Mouse (Mus musculus) heart, embryonic 11.5 days (tissue): ENCODE data around the gene Sypl. TPM values are rescaled to one million over a fixed set of nuclear protein-coding genes. Genes with fewer than 3 reads are reported as not detected.

Source experiments
- ATAC-seq: fragments of 200-750 bp; cut with Nextera tagmentation; replicated peaks from 2 replicates; pipeline ENCODE4 v1.8.0; 2017; ENCODE audit warnings: moderate library complexity; ENCODE audit not compliant: insufficient number of reproducible peaks, low FRiP score, low TSS enrichment
- H3K27ac ChIP-seq: fragments of 300-500 bp; sonication (generic); 2 replicates; pipeline ENCODE4 v1.5.1; 2014; ENCODE audit warnings: mild to moderate bottlenecking, low read depth, low read length
- H3K27me3 ChIP-seq: fragments of 300-500 bp; sonication (generic); 2 replicates; pipeline ENCODE4 v1.6.1; 2014; ENCODE audit warnings: mild to moderate bottlenecking, low read length, mixed read lengths; ENCODE audit not compliant: control insufficient read depth, insufficient read depth
- H3K36me3 ChIP-seq: fragments of 300-500 bp; sonication (generic); 2 replicates; pipeline ENCODE4 v1.6.1; 2014; ENCODE audit warnings: mild to moderate bottlenecking, low read length, moderate library complexity, mixed read lengths; ENCODE audit not compliant: control insufficient read depth, insufficient read depth
- H3K4me1 ChIP-seq: fragments of 300-500 bp; sonication (generic); 2 replicates; pipeline ENCODE4 v1.6.1; 2014; ENCODE audit warnings: low read length; ENCODE audit not compliant: control insufficient read depth, insufficient read depth
- H3K4me2 ChIP-seq: fragments of 300-500 bp; sonication (generic); 2 replicates; pipeline ENCODE4 v1.6.1; 2014; ENCODE audit warnings: mild to moderate bottlenecking, moderate library complexity
- H3K4me3 ChIP-seq: fragments of 300-500 bp; sonication (generic); 2 replicates; pipeline ENCODE4 v1.5.1; 2014; ENCODE audit warnings: low read depth, low read length
- H3K9ac ChIP-seq: fragments of 300-500 bp; sonication (generic); 2 replicates; pipeline ENCODE4 v1.6.1; 2014; ENCODE audit warnings: mild to moderate bottlenecking, low read depth, low read length, moderate library complexity
- H3K9me3 ChIP-seq: fragments of 300-500 bp; sonication (generic); replicated peaks from 2 replicates; pipeline ENCODE4 v1.6.1; 2016; ENCODE audit warnings: low read length; ENCODE audit not compliant: control insufficient read depth
- WGBS: fragments of 180-500 bp; shearing (Covaris S2); extraction: QIAGEN DNeasy Blood & Tissue Kit; methylation state at CpG from one replicate; pipeline ENCODE4 v1.1.7; 2014; ENCODE audit not compliant: insufficient replicate concordance; 5-methylcytosine and 5-hydroxymethylcytosine counted together
- polyA plus RNA-seq: library from polyadenylated mRNA; unstranded; fragments of >200 nt; fragmentation: Nextera tagmentation; extraction: Ambion mirVana; gene quantifications from 2 replicates; pipeline ENCODE4 v1.2.1, GENCODE M21; 2014

Gene Sypl
- polyA plus RNA-seq, 1 experiment from 2014 or later, result 85.0 TPM

GRCm38 (mm10) chr12:32952416-32952815 lies 1.3 kb upstream of the Sypl start:
- no peaks in the 10 kb centered on the region for H3K9me3 ChIP-seq
- H3K4me2 ChIP-seq, result no peak overlapping the region

GRCm38 (mm10) chr12:32953066-32953465 lies 625 bp upstream of the Sypl start:
- Histone ChIP-seq H3K9ac (peak overlapping the region; percentile 80), H3K27ac (peak overlapping the region; percentile 99), H3K36me3 (no peaks in the 10 kb centered on the region), H3K4me1 (peaks cover 17% of the 10 kb centered on the region), H3K4me3 (peak overlapping the region; percentile 84), H3K9me3 (no peaks in the 10 kb centered on the region), H3K4me2 (peak overlapping the region; percentile 78), H3K27me3 (no peaks in the 10 kb centered on the region)
- WGBS, result 15% methylated on average over 6 of the region's 6 CpGs
- no peak for ATAC-seq

More at GRCm38 (mm10) chr12:32952416-32952815, 1.3 kb upstream of the Sypl start:
- Histone ChIP-seq H3K27me3 (no peaks in the 10 kb centered on the region), H3K4me3 (no peak overlapping the region), H3K27ac (no peak overlapping the region), H3K36me3 (no peaks in the 10 kb centered on the region), H3K4me1 (peaks cover 17% of the 10 kb centered on the region), H3K9ac (no peak overlapping the region)
- no peak for ATAC-seq
- 29% methylated on average over 3 of the region's 3 CpGs for WGBS

GRCm38 (mm10) chr12:32954216-32955021 lies 728 bp downstream of the Sypl start:
- Histone ChIP-seq H3K9me3 (no peaks in the 10 kb centered on the region), H3K4me3 (peak overlapping the region; percentile 84), H3K4me2 (peak overlapping the region; percentile 81), H3K27me3 (no peaks in the 10 kb centered on the region), H3K36me3 (no peaks in the 10 kb centered on the region), H3K9ac (peak overlapping the region; percentile 93), H3K4me1 (peaks cover 17% of the 10 kb centered on the region), H3K27ac (peak overlapping the region; percentile 99)
- 2% methylated on average over 68 of the region's 71 CpGs for WGBS
- peak; percentile 72 for ATAC-seq

- Histone ChIP-seq H3K4me1 (peaks cover 17% of the 10 kb centered on the region), H3K36me3 (no peaks in the 10 kb centered on the region), H3K9me3 (no peaks in the 10 kb centered on the region), H3K4me2 (peak overlapping the region; percentile 81), H3K9ac (peak overlapping the region; percentile 93), H3K4me3 (peak overlapping the region; percentile 84), H3K27ac (peak overlapping the region; percentile 99), H3K27me3 (no peaks in the 10 kb centered on the region)
- no peak for ATAC-seq
- WGBS, result 5% methylated on average over 8 of the region's 8 CpGs
Observed at GRCm38 (mm10) chr12:32955037-32955436, 1.3 kb downstream of the Sypl start.

DNA sequence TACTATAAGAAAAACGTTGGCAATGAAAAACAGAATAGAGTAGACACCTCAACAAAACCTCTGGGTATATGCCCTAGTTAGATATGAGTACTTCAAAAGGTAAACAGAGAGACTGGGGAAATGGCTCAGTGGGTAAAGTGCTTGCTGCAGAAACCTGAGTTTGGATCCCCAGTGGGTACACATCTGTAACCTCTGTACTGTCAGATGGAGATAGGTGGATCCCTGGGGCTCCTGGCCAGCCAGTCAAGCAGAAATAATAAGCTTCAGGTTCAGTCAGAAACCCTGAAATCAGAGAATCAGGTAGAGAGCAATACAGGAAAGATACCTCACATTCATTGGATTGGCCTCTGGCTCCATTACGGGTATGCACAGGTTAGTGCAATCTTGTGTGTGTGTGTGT lies 3.5 kb downstream of the Sypl start:
- Histone ChIP-seq H3K36me3 (no peaks in the 10 kb centered on the region), H3K27me3 (no peaks in the 10 kb centered on the region), H3K4me2 (no peak overlapping the region), H3K4me3 (no peak overlapping the region), H3K4me1 (peaks cover 24% of the 10 kb centered on the region), H3K27ac (no peak overlapping the region), H3K9me3 (no peaks in the 10 kb centered on the region), H3K9ac (no peak overlapping the region)
- WGBS, result 77% methylated on average over 2 of the region's 2 CpGs
- no peak for ATAC-seq

DNA sequence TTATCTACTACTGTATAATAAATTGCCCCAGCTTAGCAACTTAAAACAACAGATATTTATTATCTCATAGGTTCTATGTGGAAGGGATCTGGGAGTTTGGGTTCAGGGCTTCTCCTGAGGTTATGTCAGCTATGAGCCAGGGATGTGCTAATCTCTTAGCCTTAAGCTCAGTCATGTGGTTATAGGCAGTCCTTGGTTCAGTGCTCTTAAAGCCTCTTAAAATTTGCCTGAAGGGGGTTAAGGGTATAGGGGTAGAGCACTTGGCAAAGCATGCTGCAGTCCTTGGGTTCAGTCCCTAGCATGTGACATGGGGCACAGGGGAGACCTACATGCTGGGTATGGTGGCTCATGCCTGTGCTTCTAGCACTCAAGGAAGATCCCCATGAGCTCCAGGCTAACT lies 8.4 kb downstream of the Sypl start:
- no peak overlapping the region for H3K9ac ChIP-seq
- no peak overlapping the region for H3K4me3 ChIP-seq
- H3K4me1 ChIP-seq, result peaks cover 12% of the 10 kb centered on the region
- no peaks in the 10 kb centered on the region for H3K9me3 ChIP-seq
- ATAC-seq, result no peak
- H3K4me2 ChIP-seq, result no peak overlapping the region
- H3K36me3 ChIP-seq, result no peaks in the 10 kb centered on the region
- no peak overlapping the region for H3K27ac ChIP-seq
- no peaks in the 10 kb centered on the region for H3K27me3 ChIP-seq

- no peaks in the 10 kb centered on the region for H3K27me3 ChIP-seq
- no peaks in the 10 kb centered on the region for H3K9me3 ChIP-seq
- H3K36me3 ChIP-seq, result no peaks in the 10 kb centered on the region
- H3K4me1 ChIP-seq, result peaks cover 10% of the 10 kb centered on the region
- ATAC-seq, result no peak
- WGBS, result 72% methylated on average over 4 of the region's 4 CpGs
- no peak overlapping the region for H3K27ac ChIP-seq
- H3K4me3 ChIP-seq, result no peak overlapping the region
- H3K9ac ChIP-seq, result no peak overlapping the region
- H3K4me2 ChIP-seq, result no peak overlapping the region
Observed at GRCm38 (mm10) chr12:32963858-32964257, 10.2 kb downstream of the Sypl start.

DNA sequence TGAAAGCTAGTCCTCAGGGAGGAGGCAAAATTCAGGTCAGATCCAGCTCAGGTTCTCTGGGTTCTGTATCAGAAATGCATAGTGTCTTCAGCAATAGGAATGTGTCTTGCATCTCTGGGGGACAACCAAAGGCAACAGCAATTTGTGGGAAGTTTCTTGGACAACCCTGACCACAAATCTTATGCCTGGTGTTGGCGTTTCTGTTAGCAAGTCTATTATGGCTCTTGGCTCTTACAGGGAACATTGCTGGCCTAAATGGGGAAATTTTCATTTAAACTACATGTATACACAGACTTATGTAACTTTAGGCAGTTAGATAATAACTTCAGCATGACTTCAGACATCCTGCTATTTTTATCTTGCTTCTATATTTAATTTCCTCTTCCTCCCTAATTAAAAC lies 18.6 kb downstream of the Sypl start:
- H3K9ac ChIP-seq, result no peak overlapping the region
- H3K4me1 ChIP-seq, result no peaks in the 10 kb centered on the region
- ATAC-seq, result no peak
- WGBS, result 88% methylated on average over 1 of the region's 1 CpGs
- H3K27ac ChIP-seq, result no peak overlapping the region
- no peaks in the 10 kb centered on the region for H3K27me3 ChIP-seq
- H3K36me3 ChIP-seq, result peaks cover 2% of the 10 kb centered on the region; the same call in 1 of the 2 replicates
- no peak overlapping the region for H3K4me3 ChIP-seq
- no peaks in the 10 kb centered on the region for H3K9me3 ChIP-seq
- no peak overlapping the region for H3K4me2 ChIP-seq

GRCm38 (mm10) chr12:32974893-32975292 lies 21.2 kb downstream of the Sypl start:
- no peak overlapping the region for H3K27ac ChIP-seq
- H3K4me1 ChIP-seq, result no peaks in the 10 kb centered on the region
- H3K27me3 ChIP-seq, result no peaks in the 10 kb centered on the region
- ATAC-seq, result no peak
- H3K9me3 ChIP-seq, result no peaks in the 10 kb centered on the region
- no peak overlapping the region for H3K9ac ChIP-seq
- H3K4me2 ChIP-seq, result no peak overlapping the region
- no peak overlapping the region for H3K4me3 ChIP-seq
- H3K36me3 ChIP-seq, result no peaks in the 10 kb centered on the region
